Mouse (Mus musculus): ENCODE measurements at regions not wholly inside any gene's neighbourhood (a gene's known extent, or its start where the extent isn't known, plus 50 kb on each side); places are given as distances from the start of the nearest gene placed in this dataset.
"Not testable (repeated sequence)": the region's sequence is repeated elsewhere in the genome, so short reads cannot be mapped to it uniquely, and the experiment has no call there.

DNA sequence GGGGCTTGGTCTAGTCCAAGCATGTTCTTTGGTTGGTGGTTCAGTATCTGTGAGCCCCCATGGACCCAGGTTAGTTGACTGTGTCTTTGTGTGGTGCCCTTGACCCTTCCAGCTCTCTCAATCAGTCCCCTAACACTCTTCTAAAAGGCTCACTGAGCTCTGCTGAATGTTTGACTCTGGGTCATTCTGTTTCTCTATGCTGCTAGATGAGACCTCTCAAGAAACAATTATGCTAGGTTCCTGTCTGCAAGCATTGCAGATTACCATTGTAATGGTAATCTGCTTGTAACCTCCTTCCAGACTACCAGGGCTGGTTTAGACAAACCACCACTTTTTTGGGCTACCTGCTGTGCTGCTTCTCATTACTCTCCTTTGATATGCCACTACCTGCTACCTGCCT is 2863.9 kb downstream of the Gm37988 start:
- TF ChIP-seq POLR2A (IDR thresholded peaks at IDR 0.05; ENCODE audit: borderline replicate concordance, extremely low read depth, insufficient read depth, insufficient read length), result no peak
- H3K4me1 ChIP-seq (ENCODE audit: control insufficient read depth, insufficient read depth, low read length), result no peaks in the 10 kb centered on the region
- H3K27ac ChIP-seq (replicated peaks; ENCODE audit: low read depth, low read length), result no peak overlapping the region

DNA sequence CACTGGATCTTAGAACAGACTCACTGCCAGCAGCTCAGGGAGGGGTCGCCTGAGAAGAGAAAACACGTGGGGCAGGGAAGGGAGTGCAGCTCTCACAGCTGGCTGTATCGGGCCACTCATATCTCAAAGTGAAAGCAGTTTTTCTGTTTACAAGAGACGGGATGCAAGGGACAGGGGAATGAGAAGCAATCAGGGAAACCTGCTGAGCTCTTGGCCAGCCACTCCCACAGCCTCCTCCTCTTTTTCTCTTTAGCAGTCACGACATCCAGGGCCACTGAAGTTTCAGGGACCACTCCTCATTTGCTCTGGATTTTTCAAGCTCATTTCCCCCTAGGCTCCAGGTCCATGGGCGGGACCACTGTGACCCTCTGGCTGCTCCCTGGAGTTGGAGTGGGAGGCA is 2901.5 kb downstream of the Gm37988 start:
- H3K27ac ChIP-seq (replicated peaks; ENCODE audit: low read depth, low read length); H3K27me3 ChIP-seq (ENCODE audit: control insufficient read depth, insufficient read depth, low read length); DNase-seq (ENCODE audit: low spot score); H3K4me3 ChIP-seq (replicated peaks; ENCODE audit: low read length); H3K36me3 ChIP-seq (ENCODE audit: control insufficient read depth, insufficient read depth, low read length); ATAC-seq (ENCODE audit: low FRiP score, low read depth); H3K4me1 ChIP-seq (ENCODE audit: control insufficient read depth, insufficient read depth, low read length); H3K9me3 ChIP-seq (ENCODE audit: control insufficient read depth, low read length); H3K4me2 ChIP-seq (replicated peaks; ENCODE audit: low read depth, low read length, severe bottlenecking); H3K9ac ChIP-seq (ENCODE audit: low read depth, low read length, severe bottlenecking): not testable (repeated sequence)
- 81% methylated on average over 5 of the region's 6 CpGs for WGBS

More for the DNA sequence above, 2863.9 kb downstream of the Gm37988 start:
- H3K27me3 ChIP-seq (ENCODE audit: control insufficient read depth, insufficient read depth, low read length), result no peaks in the 10 kb centered on the region
- H3K4me3 ChIP-seq (replicated peaks; ENCODE audit: low read length), result no peak overlapping the region
- H3K9ac ChIP-seq (ENCODE audit: low read depth, low read length, severe bottlenecking), result no peak overlapping the region
- H3K36me3 ChIP-seq (ENCODE audit: control insufficient read depth, insufficient read depth, low read length), result no peaks in the 10 kb centered on the region
- H3K4me2 ChIP-seq (replicated peaks; ENCODE audit: low read depth, low read length, severe bottlenecking), result no peak overlapping the region
- no peak for DNase-seq (ENCODE audit: low spot score)
- ATAC-seq (ENCODE audit: low FRiP score, low read depth), result no peak
- H3K9me3 ChIP-seq (ENCODE audit: control insufficient read depth, low read length), result no peaks in the 10 kb centered on the region

DNA sequence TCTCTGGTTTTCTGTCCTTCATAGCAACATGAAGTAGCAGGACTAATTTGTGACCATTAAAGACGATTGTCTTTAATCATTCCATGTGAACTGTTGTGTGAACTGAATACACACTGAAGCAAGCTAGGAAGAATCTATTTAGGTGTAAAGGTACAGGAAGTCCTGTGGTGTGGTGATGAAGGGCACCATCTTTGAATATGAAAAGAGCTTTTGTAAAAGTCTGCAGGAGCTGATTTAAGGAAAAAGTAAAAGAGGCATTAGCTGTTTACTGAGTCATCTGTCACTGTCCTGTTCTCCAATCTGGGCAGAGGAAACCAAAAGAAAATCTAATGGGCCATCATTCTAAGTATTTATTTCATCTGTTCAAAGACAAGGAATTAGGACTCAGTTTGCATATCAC is 2925.0 kb downstream of the Gm37988 start:
- WGBS, result 67% methylated on average over 1 of the region's 1 CpGs
- Histone ChIP-seq H3K9ac (ENCODE audit: low read depth, low read length, severe bottlenecking) (no peak overlapping the region), H3K9me3 (ENCODE audit: control insufficient read depth, low read length) (no peaks in the 10 kb centered on the region), H3K36me3 (ENCODE audit: control insufficient read depth, insufficient read depth, low read length) (no peaks in the 10 kb centered on the region), H3K27ac (replicated peaks; ENCODE audit: low read depth, low read length) (no peak overlapping the region), H3K4me3 (replicated peaks; ENCODE audit: low read length) (no peak overlapping the region), H3K4me2 (replicated peaks; ENCODE audit: low read depth, low read length, severe bottlenecking) (no peak overlapping the region), H3K4me1 (ENCODE audit: control insufficient read depth, insufficient read depth, low read length) (no peaks in the 10 kb centered on the region), H3K27me3 (ENCODE audit: control insufficient read depth, insufficient read depth, low read length) (no peaks in the 10 kb centered on the region)
- no peak for TF ChIP-seq POLR2A (IDR thresholded peaks at IDR 0.05; ENCODE audit: borderline replicate concordance, extremely low read depth, insufficient read depth, insufficient read length)
- ATAC-seq (ENCODE audit: low FRiP score, low read depth) (no peak), DNase-seq (ENCODE audit: low spot score) (no peak)

DNA sequence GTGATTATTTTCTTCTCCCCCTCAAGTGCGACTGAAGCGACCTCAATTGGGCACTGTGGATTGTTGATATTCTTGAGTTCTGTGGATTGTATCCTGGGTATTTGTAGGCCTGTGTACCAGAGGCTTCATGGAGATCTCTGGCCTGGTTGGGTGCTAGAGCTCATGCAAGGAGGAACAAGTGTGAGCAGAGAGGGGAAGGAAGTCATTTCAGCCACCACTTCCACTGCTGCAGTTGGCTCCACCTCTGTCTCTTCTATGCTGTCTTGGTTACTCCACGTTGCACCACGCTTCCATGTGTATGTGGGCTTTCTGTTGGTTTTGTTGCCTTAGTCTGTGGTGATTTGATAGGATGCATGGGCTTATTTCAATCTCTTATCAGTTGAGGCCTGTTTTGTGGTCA is 2929.6 kb downstream of the Gm37988 start:
- DNase-seq (ENCODE audit: low spot score) (no peak), ATAC-seq (ENCODE audit: low FRiP score, low read depth) (no peak)
- Histone ChIP-seq H3K27me3 (ENCODE audit: control insufficient read depth, insufficient read depth, low read length) (no peaks in the 10 kb centered on the region), H3K9me3 (ENCODE audit: control insufficient read depth, low read length) (no peaks in the 10 kb centered on the region), H3K9ac (ENCODE audit: low read depth, low read length, severe bottlenecking) (no peak overlapping the region), H3K4me1 (ENCODE audit: control insufficient read depth, insufficient read depth, low read length) (no peaks in the 10 kb centered on the region), H3K36me3 (ENCODE audit: control insufficient read depth, insufficient read depth, low read length) (no peaks in the 10 kb centered on the region), H3K27ac (replicated peaks; ENCODE audit: low read depth, low read length) (no peak overlapping the region), H3K4me3 (replicated peaks; ENCODE audit: low read length) (no peak overlapping the region), H3K4me2 (replicated peaks; ENCODE audit: low read depth, low read length, severe bottlenecking) (no peak overlapping the region)
- WGBS, result 83% methylated on average over 4 of the region's 4 CpGs
- no peak for TF ChIP-seq POLR2A (IDR thresholded peaks at IDR 0.05; ENCODE audit: borderline replicate concordance, extremely low read depth, insufficient read depth, insufficient read length)

DNA sequence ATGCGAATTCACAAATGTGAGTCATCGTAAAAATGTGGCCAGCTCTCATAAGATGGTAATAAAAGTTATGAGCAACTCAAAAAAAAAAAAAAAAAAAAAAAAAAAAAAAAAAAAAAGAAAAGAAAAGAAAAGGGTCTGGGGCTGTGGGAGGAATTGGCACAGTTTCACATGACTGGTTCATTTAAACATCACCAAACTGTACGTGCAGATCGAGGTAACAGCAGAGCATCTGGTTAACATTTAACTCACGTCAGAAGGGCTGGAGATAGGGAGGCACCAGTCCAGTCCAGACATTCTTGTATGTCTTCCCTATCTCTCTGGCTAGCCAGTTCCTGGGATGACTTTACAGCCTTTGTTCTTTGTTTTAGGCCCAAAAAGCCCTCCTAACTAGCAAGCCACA is 2938.2 kb downstream of the Gm37988 start:
- DNase-seq (ENCODE audit: low spot score) (peak; percentile 68), ATAC-seq (ENCODE audit: low FRiP score, low read depth) (0 out of 2 replicates have a peak, but pooled peaks have one; percentile 37)
- Histone ChIP-seq H3K9me3 (ENCODE audit: control insufficient read depth, low read length) (no peaks in the 10 kb centered on the region), H3K27me3 (ENCODE audit: control insufficient read depth, insufficient read depth, low read length) (no peaks in the 10 kb centered on the region), H3K4me2 (replicated peaks; ENCODE audit: low read depth, low read length, severe bottlenecking) (no peak overlapping the region), H3K4me3 (replicated peaks; ENCODE audit: low read length) (no peak overlapping the region), H3K36me3 (ENCODE audit: control insufficient read depth, insufficient read depth, low read length) (no peaks in the 10 kb centered on the region), H3K4me1 (ENCODE audit: control insufficient read depth, insufficient read depth, low read length) (no peaks in the 10 kb centered on the region), H3K27ac (replicated peaks; ENCODE audit: low read depth, low read length) (no peak overlapping the region), H3K9ac (ENCODE audit: low read depth, low read length, severe bottlenecking) (no peak overlapping the region)
- 38% methylated on average over 5 of the region's 5 CpGs for WGBS
- TF ChIP-seq POLR2A (IDR thresholded peaks at IDR 0.05; ENCODE audit: borderline replicate concordance, extremely low read depth, insufficient read depth, insufficient read length), result no peak

DNA sequence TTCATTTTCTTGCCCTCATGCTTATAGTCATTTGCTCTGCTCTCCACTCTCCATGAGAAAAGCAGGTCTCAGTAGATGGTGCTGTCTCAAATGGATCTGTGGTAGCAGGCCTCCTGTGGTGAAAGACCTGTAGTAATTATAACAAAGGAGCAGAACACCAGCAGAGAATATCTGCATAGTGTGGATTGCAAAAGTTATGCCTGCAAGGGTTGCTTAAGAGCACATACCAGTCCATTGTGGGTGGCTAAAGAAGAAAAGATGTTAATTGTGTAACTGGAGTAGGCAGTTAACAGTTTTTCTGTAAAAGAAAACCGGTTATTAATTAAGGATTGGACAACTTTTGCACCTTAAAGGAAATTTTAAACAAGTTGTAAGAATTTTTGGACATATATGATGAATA is 2969.0 kb downstream of the Gm37988 start:
- Histone ChIP-seq H3K4me2 (replicated peaks; ENCODE audit: low read depth, low read length, severe bottlenecking) (no peak overlapping the region), H3K9ac (ENCODE audit: low read depth, low read length, severe bottlenecking) (no peak overlapping the region), H3K36me3 (ENCODE audit: control insufficient read depth, insufficient read depth, low read length) (no peaks in the 10 kb centered on the region), H3K4me3 (replicated peaks; ENCODE audit: low read length) (no peak overlapping the region), H3K27me3 (ENCODE audit: control insufficient read depth, insufficient read depth, low read length) (no peaks in the 10 kb centered on the region), H3K27ac (replicated peaks; ENCODE audit: low read depth, low read length) (no peak overlapping the region), H3K4me1 (ENCODE audit: control insufficient read depth, insufficient read depth, low read length) (0 out of 2 replicates have a peak, but pooled peaks cover 3% of the 10 kb centered on the region), H3K9me3 (ENCODE audit: control insufficient read depth, low read length) (no peaks in the 10 kb centered on the region)
- TF ChIP-seq POLR2A (IDR thresholded peaks at IDR 0.05; ENCODE audit: borderline replicate concordance, extremely low read depth, insufficient read depth, insufficient read length), result no peak
- 23% methylated on average over 1 of the region's 1 CpGs for WGBS
- DNase-seq (ENCODE audit: low spot score), result no peak
- ATAC-seq (ENCODE audit: low FRiP score, low read depth), result no peak

All from limb, embryonic 14.5 days (tissue).